Mouse (Mus musculus): ENCODE results near the gene Metap1.

GRCm38 (mm10) chr3:138410211-138410610, 79.1 kb downstream of the Metap1 start:
- TF ChIP-seq CTCF (IDR thresholded peaks at IDR 0.05; ENCODE audit: low read depth), result no peak
- TF ChIP-seq EP300 (IDR thresholded peaks at IDR 0.05; ENCODE audit: low read depth), result no peak

Measured in liver, embryonic 14.5 days (tissue).